Mouse (Mus musculus): Measurements from ENCODE around the gene Clcn7.

Clcn7 gene

GRCm38 (mm10) chr17:25127681-25128080, 5.5 kb upstream of the Clcn7 start:
- DNase-seq (ENCODE audit: low read depth): no peak

- DNase-seq (ENCODE audit: low read depth): no peak
Measured at GRCm38 (mm10) chr17:25130060-25130459, 3.1 kb upstream of the Clcn7 start.

GRCm38 (mm10) chr17:25135622-25136021, 2.4 kb downstream of the Clcn7 start:
- DNase-seq (ENCODE audit: low read depth): no peak

DNA sequence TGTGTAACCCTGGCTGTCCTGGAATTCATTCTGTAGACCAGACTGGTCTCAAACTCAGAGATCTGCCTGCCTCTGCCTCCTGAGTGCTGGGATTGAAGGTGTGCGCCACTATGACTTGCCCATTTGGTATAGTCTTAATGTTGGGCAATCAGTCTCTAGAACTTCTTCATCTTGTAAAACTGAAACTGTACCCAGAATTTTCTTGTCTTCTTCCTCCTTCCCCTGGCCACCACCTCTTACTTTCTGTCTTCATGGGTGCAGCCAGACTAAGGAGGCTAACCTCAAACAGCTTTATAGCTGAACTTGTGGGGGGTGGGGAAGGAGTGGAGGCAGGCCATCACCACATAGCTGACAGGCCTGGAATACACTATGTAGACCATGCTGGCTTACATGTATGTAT, 5.6 kb downstream of the Clcn7 start:
- DNase-seq (ENCODE audit: low read depth): no peak

DNA sequence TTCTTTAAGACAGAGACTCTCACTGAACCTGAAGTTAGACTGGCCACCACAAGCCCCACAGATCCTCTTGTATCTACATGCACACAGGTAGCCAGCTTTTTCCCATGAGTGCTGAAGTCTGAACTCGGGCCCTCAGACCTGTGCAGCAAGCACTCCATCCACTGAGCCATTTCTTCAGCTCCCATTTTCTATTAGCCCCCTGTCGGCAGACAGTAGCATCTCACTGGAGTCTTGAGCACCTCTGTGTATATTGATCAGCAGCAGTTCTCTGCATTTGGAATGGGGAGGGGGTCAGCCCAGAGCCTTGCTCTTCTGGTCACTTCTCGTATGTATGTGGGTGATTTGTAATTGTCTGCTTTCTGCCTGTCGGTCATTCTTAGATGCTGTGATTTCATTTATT, 6.8 kb downstream of the Clcn7 start:
- DNase-seq (ENCODE audit: low read depth): peak; percentile 62

GRCm38 (mm10) chr17:25162161-25162560, 29.0 kb downstream of the Clcn7 start, which contains the start of gene Ccdc154:
Ccdc154 (plus strand) TSS chr17:25162461.
- DNase-seq (ENCODE audit: low read depth): no peak

GRCm38 (mm10) chr17:25163387-25163786, 30.2 kb downstream of the Clcn7 start:
- no peak for DNase-seq (ENCODE audit: low read depth)

DNA sequence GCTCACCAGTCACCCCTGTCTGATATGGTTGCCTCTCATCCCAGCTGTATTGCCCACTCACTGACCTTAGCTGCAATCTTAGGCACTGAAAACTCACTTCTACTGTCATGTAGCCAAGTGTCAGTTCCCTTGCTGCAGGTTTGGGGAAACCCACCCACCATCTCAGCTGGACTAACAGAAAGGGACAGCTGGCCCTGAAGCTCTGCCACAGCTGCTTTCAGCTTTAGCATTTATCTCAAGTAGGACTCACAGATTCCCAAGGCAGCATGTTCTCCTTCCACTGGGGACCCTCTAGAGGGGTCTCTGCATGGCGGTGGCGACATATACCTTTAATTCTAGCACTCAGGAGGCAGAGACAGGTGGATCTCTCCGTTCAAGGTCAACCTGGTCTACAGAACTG, 31.6 kb downstream of the Clcn7 start:
- DNase-seq (ENCODE audit: low read depth): no peak

GRCm38 (mm10) chr17:25165970-25166671, 32.9 kb downstream of the Clcn7 start:
- DNase-seq (ENCODE audit: low read depth): peak; percentile 16

DNA sequence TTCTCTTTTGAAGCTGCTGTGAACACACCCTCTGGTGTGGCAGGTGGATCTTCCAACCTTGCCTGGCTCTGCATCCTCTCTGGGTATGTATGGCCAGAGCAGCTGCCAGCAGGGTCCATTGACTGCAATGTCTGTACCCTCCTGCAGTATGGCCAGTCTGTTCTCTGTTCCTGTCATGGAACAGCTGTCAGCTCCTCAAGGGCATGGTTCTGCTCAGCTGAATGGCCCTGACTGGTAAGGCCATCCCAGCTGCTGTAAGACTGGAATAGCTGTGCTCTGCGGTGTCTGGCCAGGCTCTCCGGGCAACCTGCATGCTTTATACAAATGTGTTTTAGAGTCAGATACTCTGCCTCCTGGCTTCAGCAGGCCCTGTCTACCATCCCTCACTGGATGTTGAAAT, 36.5 kb downstream of the Clcn7 start:
- no peak for DNase-seq (ENCODE audit: low read depth)

DNA sequence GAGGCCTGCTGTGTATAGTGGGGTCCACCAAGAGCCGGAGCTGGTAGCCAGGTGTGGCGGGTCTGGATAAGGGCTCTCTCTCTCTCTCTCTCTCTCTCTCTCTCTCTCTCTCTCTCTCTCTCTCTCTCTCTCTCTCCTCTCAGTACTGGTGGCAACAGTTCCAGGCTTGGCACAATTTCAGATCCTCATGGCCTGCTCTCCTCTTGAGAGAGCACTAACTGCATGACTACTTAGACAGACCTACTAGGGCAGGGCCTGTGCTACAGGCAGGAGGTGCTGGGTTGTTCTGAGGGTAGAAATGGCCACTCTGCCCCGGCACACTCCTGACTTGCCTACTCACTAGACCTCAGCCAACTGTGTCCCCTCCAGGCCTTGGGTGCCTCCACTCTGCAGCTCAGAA, 39.4 kb downstream of the Clcn7 start:
- DNase-seq (ENCODE audit: low read depth): no peak

DNA sequence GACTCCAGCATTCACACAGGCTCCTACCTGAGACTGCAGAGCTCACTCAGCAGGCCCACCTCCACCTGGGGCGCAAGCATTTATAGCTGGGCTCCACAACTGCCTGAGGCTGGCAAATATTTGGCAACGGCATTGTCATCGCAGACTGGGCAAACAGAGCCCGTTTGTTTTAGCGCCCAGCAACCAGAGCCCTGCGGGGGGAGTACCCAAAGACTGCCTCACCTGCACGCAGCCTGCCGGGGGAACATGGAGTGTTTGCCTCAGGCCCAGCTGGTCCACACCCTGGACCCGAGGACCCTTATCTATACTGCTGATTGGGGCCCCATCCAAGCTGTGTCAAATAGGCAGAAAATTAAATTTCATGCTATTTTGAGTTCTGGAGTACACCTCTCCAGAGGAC, 42.2 kb downstream of the Clcn7 start, which contains the start of gene Gm38655:
Gm38655 (minus strand) TSS at position 61 of the 400 bp plus-strand sequence.
- DNase-seq (ENCODE audit: low read depth): no peak

GRCm38 (mm10) chr17:25183232-25183631, 50.0 kb downstream of the Clcn7 start:
- DNase-seq (ENCODE audit: low read depth): peak; percentile 68

- DNase-seq (ENCODE audit: low read depth): peak; percentile 99
Measured at GRCm38 (mm10) chr17:25184129-25184691, 51.0 kb downstream of the Clcn7 start, which contains the start of gene BC003965. BC003965 (plus strand) TSS chr17:25184554.

DNA sequence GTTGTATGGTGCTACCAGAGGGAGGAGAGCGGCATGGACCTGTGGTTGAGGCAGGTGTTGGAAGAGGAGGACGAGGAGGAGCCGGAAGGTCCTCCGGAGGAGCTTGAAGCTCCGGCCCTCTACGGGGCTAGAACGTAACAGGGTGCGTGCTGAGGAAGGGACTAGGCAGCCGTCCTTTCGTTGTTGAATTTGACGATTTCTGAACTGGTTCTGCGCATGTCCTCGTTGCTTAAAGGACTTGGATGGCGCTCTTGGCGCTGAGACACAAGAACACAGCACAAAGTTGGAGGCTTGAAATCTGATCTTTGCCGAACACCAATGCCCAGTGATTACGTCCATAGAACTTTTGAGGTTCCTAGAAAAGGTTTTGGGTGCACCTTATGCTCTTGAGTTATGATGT, 51.8 kb downstream of the Clcn7 start:
- DNase-seq (ENCODE audit: low read depth): peak; percentile 24

GRCm38 (mm10) chr17:25187784-25188149, 54.6 kb downstream of the Clcn7 start:
- no peak for DNase-seq (ENCODE audit: low read depth)

DNA sequence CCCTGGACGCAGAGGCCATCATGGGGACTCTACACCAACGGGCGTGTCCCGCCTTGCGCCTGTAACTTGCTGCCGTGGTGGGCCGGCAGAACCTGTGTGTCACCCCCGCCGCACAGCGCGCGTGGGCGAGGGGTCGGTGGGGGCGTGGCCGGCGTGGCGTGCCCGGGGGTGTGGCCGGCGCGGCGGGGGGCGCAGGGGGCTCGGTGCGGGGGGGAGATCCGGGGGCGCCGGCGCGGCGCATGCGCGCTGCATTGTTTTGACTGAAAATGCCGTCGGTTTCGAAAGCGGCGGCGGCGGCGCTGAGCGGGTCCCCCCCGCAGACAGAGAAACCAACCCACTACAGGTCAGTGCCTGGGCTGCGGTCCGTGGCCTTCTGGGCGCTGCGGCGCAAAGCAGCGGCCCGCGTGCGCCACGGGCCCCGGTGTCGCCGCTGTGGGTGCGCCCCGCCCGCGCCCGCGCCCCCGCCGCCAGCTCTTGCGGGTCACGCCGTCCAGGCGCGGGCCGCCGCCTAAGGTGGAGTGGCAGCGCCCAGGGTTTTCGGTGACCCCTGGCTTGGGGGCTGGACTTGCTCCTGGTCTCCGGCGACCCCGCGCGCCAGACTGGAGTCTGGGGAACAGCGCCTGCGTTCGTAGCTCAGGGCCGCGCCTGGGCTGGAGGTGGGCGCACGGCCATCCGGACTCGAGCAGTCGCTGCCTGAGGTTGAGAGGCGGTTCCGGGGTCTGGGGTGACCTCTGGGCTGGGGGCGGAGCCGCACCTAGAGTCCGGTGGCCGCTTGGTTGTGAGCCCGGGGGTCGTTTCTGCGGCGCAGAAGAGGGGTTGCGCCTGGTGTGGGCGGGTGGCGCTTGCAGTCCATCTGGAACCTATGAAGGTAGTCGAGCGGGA, 55.2 kb downstream of the Clcn7 start, which contains the start of gene Unkl:
Unkl (plus strand) TSS at position 248 of the 882 bp plus-strand sequence.
- peak; percentile 88 for DNase-seq (ENCODE audit: low read depth)

DNA sequence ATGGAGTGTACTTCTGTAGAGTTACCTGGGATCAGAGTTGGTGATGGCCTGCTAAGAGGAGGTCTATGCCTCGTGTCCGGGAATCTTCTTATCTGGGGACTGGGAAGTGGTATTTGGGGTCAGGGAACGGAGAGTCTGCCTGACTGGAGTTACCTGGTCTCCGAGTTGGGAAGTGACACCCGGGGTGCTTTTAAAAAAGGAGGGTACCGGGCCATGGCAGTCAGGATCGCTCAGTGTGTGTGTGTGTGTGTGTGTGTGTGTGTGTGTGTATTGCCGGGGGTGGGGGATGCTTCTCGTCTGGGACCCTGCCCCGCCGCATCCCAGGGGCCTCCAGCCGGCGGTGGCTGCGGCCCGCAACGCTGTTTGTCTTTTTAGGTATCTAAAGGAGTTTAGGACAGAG, 55.9 kb downstream of the Clcn7 start:
- no peak for DNase-seq (ENCODE audit: low read depth)

- no peak for DNase-seq (ENCODE audit: low read depth)
Measured at GRCm38 (mm10) chr17:25202401-25202800, 69.2 kb downstream of the Clcn7 start.

GRCm38 (mm10) chr17:25210006-25210405, 76.8 kb downstream of the Clcn7 start:
- no peak for DNase-seq (ENCODE audit: low read depth)

- no peak for DNase-seq (ENCODE audit: low read depth)
Measured at GRCm38 (mm10) chr17:25210680-25211466, 77.7 kb downstream of the Clcn7 start.

DNA sequence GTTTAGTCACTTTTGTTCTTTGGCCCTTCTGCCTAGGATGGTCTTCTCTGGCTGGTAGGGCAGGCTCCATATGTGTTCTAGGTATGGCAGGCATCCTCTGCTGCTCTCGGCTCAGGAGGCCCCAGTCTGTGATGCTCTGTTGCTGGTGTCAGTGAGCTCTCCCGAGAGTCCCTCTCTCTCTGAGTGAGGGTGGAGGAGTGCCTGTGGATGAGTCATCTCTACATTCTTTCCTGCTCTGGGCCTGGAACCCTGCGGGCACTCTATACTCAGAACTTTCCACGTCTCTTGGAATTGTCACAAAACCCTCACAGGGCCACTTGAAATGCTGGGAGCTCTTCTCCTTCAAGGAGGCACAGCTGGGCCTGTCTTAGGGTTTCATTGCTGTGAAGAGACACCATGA, 78.5 kb downstream of the Clcn7 start:
- DNase-seq (ENCODE audit: low read depth): peak; percentile 64
